Mouse (Mus musculus): ENCODE data around the gene Zp1.

- TF ChIP-seq CTCF (IDR thresholded peaks at IDR 0.05; ENCODE audit: control insufficient read depth, insufficient read depth, low read length) = no peak
- no peak for TF ChIP-seq POLR2A (IDR thresholded peaks at IDR 0.05; ENCODE audit: borderline replicate concordance, control insufficient read depth, low read depth, low read length)
Measured at GRCm38 (mm10) chr19:10918321-10918991, 2.0 kb downstream of the Zp1 start.
